Mouse (Mus musculus): ENCODE data around the gene Tvp23a. TPM values are rescaled to one million over a fixed set of nuclear protein-coding genes. Genes with fewer than 3 reads are reported as not detected.

Tvp23a gene
- polyA plus RNA-seq, 1 experiment from 2014 or later = 22.8 TPM

DNA sequence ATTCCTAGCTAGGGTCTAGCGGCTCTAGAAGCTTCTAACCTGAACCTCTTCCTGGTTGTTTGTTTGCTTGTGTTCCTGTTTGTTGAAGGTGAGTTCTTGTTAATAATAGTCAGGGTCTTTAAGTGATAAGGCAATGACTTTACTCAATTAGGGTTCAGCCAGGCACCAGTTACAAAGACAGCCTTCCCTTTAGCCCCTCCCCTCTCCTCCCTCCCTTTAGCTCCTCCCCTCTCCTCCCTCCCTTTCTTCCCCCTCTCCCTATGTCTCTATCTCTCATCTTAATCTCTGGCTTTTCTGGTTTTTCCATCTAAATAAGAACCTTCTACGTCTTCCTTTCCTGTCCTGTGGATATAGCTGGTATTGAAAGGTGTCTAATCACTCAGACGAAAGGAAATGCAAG lies 62.6 kb downstream of the Tvp23a start:
- Histone ChIP-seq H3K27ac (replicated peaks; ENCODE audit: low read depth, low read length) (no peak overlapping the region), H3K36me3 (replicated peaks; ENCODE audit: control insufficient read depth, insufficient read depth, low read depth, low read length) (no peaks in the 10 kb centered on the region), H3K27me3 (ENCODE audit: control insufficient read depth, insufficient read depth, low read length) (no peaks in the 10 kb centered on the region), H3K4me1 (ENCODE audit: control insufficient read depth, insufficient read depth, low read length) (no peaks in the 10 kb centered on the region), H3K4me3 (ENCODE audit: low read depth, low read length) (no peak overlapping the region), H3K9me3 (replicated peaks; ENCODE audit: control insufficient read depth, low read length) (no peaks in the 10 kb centered on the region), H3K9ac (replicated peaks; ENCODE audit: low read length) (no peak overlapping the region), H3K4me2 (ENCODE audit: low read depth, low read length) (no peak overlapping the region)
- no peak for DNase-seq (ENCODE audit: low spot score)
- no peak for ATAC-seq (replicated peaks; ENCODE audit: insufficient number of reproducible peaks, low FRiP score, low TSS enrichment, low read depth)
- WGBS = 66% methylated on average over 3 of the region's 3 CpGs

DNA sequence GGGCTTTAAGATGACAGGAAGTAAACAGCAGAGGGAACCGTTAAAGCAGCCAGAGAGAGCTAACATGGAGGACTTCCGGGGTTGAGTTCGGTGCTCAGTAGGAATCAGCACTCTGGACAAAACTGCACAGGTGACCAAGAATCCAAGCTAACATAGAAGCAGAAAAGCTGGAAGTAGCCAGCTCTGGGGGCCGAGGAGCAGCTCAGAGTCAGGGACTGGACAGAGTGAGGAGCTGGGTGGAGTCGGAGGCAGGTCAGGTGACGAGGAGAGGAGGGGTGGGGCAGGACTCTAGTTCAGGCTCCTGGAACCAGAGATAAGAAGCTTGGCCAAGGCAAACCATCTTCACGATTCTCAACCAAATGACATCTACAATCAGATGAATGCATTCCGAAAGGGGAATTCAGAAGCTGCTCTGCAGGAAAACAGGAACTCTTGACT lies 63.1 kb downstream of the Tvp23a start:
- ATAC-seq (replicated peaks; ENCODE audit: insufficient number of reproducible peaks, low FRiP score, low TSS enrichment, low read depth) (no peak), DNase-seq (ENCODE audit: low spot score) (no peak)
- 31% methylated on average over 8 of the region's 8 CpGs for WGBS
- Histone ChIP-seq H3K9me3 (replicated peaks; ENCODE audit: control insufficient read depth, low read length) (no peaks in the 10 kb centered on the region), H3K27me3 (ENCODE audit: control insufficient read depth, insufficient read depth, low read length) (no peaks in the 10 kb centered on the region), H3K27ac (replicated peaks; ENCODE audit: low read depth, low read length) (no peak overlapping the region), H3K4me3 (ENCODE audit: low read depth, low read length) (no peak overlapping the region), H3K36me3 (replicated peaks; ENCODE audit: control insufficient read depth, insufficient read depth, low read depth, low read length) (no peaks in the 10 kb centered on the region), H3K4me2 (ENCODE audit: low read depth, low read length) (no peak overlapping the region), H3K4me1 (ENCODE audit: control insufficient read depth, insufficient read depth, low read length) (no peaks in the 10 kb centered on the region), H3K9ac (replicated peaks; ENCODE audit: low read length) (no peak overlapping the region)

- 68% methylated on average over 2 of the region's 2 CpGs for WGBS
- Histone ChIP-seq H3K27ac (replicated peaks; ENCODE audit: low read depth, low read length) (no peak overlapping the region), H3K4me1 (ENCODE audit: control insufficient read depth, insufficient read depth, low read length) (no peaks in the 10 kb centered on the region; the same call in 1 of the 2 replicates), H3K9me3 (replicated peaks; ENCODE audit: control insufficient read depth, low read length) (no peaks in the 10 kb centered on the region), H3K4me2 (ENCODE audit: low read depth, low read length) (no peak overlapping the region), H3K9ac (replicated peaks; ENCODE audit: low read length) (no peak overlapping the region), H3K4me3 (ENCODE audit: low read depth, low read length) (no peak overlapping the region), H3K36me3 (replicated peaks; ENCODE audit: control insufficient read depth, insufficient read depth, low read depth, low read length) (no peaks in the 10 kb centered on the region), H3K27me3 (ENCODE audit: control insufficient read depth, insufficient read depth, low read length) (no peaks in the 10 kb centered on the region)
- ATAC-seq (replicated peaks; ENCODE audit: insufficient number of reproducible peaks, low FRiP score, low TSS enrichment, low read depth) = no peak
- no peak for DNase-seq (ENCODE audit: low spot score)
Observed at GRCm38 (mm10) chr16:10379531-10379930, 67.6 kb downstream of the Tvp23a start.

DNA sequence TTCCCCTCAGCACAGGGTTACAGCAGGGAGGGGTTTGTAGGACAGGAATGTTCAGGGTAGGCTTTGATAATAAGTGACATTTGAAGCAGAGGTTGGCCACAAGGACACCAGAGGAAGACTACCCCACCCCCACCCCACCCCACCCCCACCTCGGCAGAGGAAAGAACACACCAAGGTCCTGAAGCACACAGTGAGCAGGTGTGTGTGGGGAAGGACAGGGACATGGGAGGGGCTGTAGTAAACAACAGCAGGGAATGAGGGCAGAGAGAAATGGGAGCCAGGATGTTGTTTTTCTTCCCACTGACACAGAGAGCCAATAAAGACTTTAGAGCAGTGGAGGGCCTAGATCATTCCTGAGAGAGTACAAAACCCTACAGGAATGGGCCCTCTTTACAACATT lies 69.9 kb downstream of the Tvp23a start:
- ATAC-seq (replicated peaks; ENCODE audit: insufficient number of reproducible peaks, low FRiP score, low TSS enrichment, low read depth) (no peak), DNase-seq (ENCODE audit: low spot score) (no peak)
- Histone ChIP-seq H3K36me3 (replicated peaks; ENCODE audit: control insufficient read depth, insufficient read depth, low read depth, low read length) (no peaks in the 10 kb centered on the region), H3K9ac (replicated peaks; ENCODE audit: low read length) (no peak overlapping the region), H3K4me1 (ENCODE audit: control insufficient read depth, insufficient read depth, low read length) (no peaks in the 10 kb centered on the region; the same call in 1 of the 2 replicates), H3K4me3 (ENCODE audit: low read depth, low read length) (no peak overlapping the region), H3K27me3 (ENCODE audit: control insufficient read depth, insufficient read depth, low read length) (no peaks in the 10 kb centered on the region), H3K9me3 (replicated peaks; ENCODE audit: control insufficient read depth, low read length) (no peaks in the 10 kb centered on the region), H3K4me2 (ENCODE audit: low read depth, low read length) (no peak overlapping the region), H3K27ac (replicated peaks; ENCODE audit: low read depth, low read length) (no peak overlapping the region)
- WGBS = 59% methylated on average over 1 of the region's 1 CpGs

DNA sequence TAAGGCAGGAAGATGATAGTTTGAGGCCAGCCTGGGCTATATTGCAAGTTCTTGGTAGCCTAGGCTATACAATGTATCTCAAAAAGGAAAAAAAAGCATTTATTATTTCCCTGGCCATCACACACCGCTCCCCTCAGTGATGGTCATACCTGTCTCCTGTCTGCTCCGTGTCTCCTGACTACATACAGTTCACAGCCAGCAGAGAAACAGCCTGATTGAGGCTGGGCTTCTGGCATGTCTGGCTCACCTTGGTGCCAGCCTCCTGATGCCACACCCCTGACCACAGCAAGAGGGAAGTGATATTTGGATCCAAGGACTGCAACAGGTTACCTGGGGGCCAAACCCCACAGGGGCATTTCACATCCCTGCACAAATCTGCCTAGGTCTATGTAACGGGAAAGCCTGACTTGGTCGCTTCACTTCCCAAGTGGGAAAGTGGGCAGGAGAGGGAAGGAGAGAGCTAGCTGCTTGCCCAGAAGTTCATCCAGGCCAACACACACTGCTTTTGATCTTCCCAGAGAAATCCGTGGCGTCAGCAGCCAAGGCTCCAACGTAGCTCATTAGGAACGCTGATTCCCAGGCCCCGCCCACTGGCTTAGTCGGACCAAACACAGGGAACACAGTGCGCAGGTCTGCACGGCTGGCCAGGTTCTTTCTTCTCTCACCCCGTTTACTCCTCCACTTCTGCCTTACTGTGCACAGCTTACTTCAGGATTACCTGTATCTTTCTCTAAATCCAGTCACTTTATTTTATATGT lies 72.7 kb downstream of the Tvp23a start:
- Histone ChIP-seq H3K27me3 (ENCODE audit: control insufficient read depth, insufficient read depth, low read length) (no peaks in the 10 kb centered on the region), H3K27ac (replicated peaks; ENCODE audit: low read depth, low read length) (no peak overlapping the region), H3K36me3 (replicated peaks; ENCODE audit: control insufficient read depth, insufficient read depth, low read depth, low read length) (no peaks in the 10 kb centered on the region), H3K4me2 (ENCODE audit: low read depth, low read length) (peak overlapping the region; percentile 40), H3K9me3 (replicated peaks; ENCODE audit: control insufficient read depth, low read length) (no peaks in the 10 kb centered on the region), H3K4me3 (ENCODE audit: low read depth, low read length) (0 out of 2 replicates have a peak overlapping the region, but pooled peaks have one; percentile 2), H3K9ac (replicated peaks; ENCODE audit: low read length) (peak overlapping the region; percentile 43; the same call in 1 of the 2 replicates), H3K4me1 (ENCODE audit: control insufficient read depth, insufficient read depth, low read length) (no peaks in the 10 kb centered on the region; the same call in 1 of the 2 replicates)
- DNase-seq (ENCODE audit: low spot score) (peak; percentile 85), ATAC-seq (replicated peaks; ENCODE audit: insufficient number of reproducible peaks, low FRiP score, low TSS enrichment, low read depth) (peak; percentile 87; the same call in 1 of the 2 replicates)
- WGBS = 25% methylated on average over 13 of the region's 13 CpGs

GRCm38 (mm10) chr16:10372372-10372771 lies 74.8 kb downstream of the Tvp23a start:
- DNase-seq (ENCODE audit: low spot score) (no peak), ATAC-seq (replicated peaks; ENCODE audit: insufficient number of reproducible peaks, low FRiP score, low TSS enrichment, low read depth) (no peak)
- no peaks in the 10 kb centered on the region; the same call in 1 of the 2 replicates for H3K4me1 ChIP-seq (ENCODE audit: control insufficient read depth, insufficient read depth, low read length)
- H3K4me2 ChIP-seq (ENCODE audit: low read depth, low read length) = no peak overlapping the region
- H3K27ac ChIP-seq (replicated peaks; ENCODE audit: low read depth, low read length) = no peak overlapping the region
- 85% methylated on average over 4 of the region's 4 CpGs for WGBS
- no peak overlapping the region for H3K9ac ChIP-seq (replicated peaks; ENCODE audit: low read length)
- no peaks in the 10 kb centered on the region for H3K36me3 ChIP-seq (replicated peaks; ENCODE audit: control insufficient read depth, insufficient read depth, low read depth, low read length)
- H3K9me3 ChIP-seq (replicated peaks; ENCODE audit: control insufficient read depth, low read length) = no peaks in the 10 kb centered on the region
- no peak overlapping the region for H3K4me3 ChIP-seq (ENCODE audit: low read depth, low read length)
- H3K27me3 ChIP-seq (ENCODE audit: control insufficient read depth, insufficient read depth, low read length) = no peaks in the 10 kb centered on the region

Other genes starting within 250 kb of the Tvp23a start
- 4.8 and 5.0 TPM in 2 replicates for gene Emp2, start 133.4 kb downstream of the Tvp23a start, polyA plus RNA-seq (2014; fragmentation: Nextera tagmentation; extraction: Ambion mirVana)
- 0.11 and 0.15 TPM in 2 replicates for gene Tekt5, start 51.9 kb downstream of the Tvp23a start, polyA plus RNA-seq (2014; fragmentation: Nextera tagmentation; extraction: Ambion mirVana)
- 75.0 and 75.6 TPM in 2 replicates for gene Nubp1, start 35.4 kb downstream of the Tvp23a start, polyA plus RNA-seq (2014; fragmentation: Nextera tagmentation; extraction: Ambion mirVana)
- gene Ciita, start 32.7 kb upstream of the Tvp23a start, polyA plus RNA-seq (2014; fragmentation: Nextera tagmentation; extraction: Ambion mirVana) = 0.13 and 0.14 TPM in 2 replicates
- gene Dexi, start 95.7 kb upstream of the Tvp23a start, polyA plus RNA-seq (2014; fragmentation: Nextera tagmentation; extraction: Ambion mirVana) = 24.0 and 29.1 TPM in 2 replicates
- gene Clec16a, start 98.0 kb upstream of the Tvp23a start, polyA plus RNA-seq (2014; fragmentation: Nextera tagmentation; extraction: Ambion mirVana) = 32.1 and 37.3 TPM in 2 replicates